Mouse (Mus musculus) stomach, embryonic 14.5 days (tissue): ENCODE results near the gene Pheta1. TPM values are rescaled to one million over a fixed set of nuclear protein-coding genes. Genes with fewer than 3 reads are reported as not detected.

Experiments used
- ATAC-seq: fragments of 200-750 bp; cut with Nextera tagmentation; 2 replicates; pipeline ENCODE4 v1.8.0; 2017; ENCODE audit warnings: low read depth, moderate TSS enrichment; ENCODE audit not compliant: insufficient number of reproducible peaks, insufficient read depth, low FRiP score
- H3K27ac ChIP-seq: fragments of 300-500 bp; sonication (generic); 2 replicates; pipeline ENCODE4 v1.5.1; 2014; ENCODE audit warnings: mild to moderate bottlenecking, low read length, moderate library complexity, mixed read lengths
- H3K27me3 ChIP-seq: fragments of 300-500 bp; sonication (generic); 2 replicates; pipeline ENCODE4 v1.6.1; 2014; ENCODE audit warnings: low read length, control low read depth, mixed read lengths; ENCODE audit not compliant: control insufficient read depth, insufficient read depth
- H3K36me3 ChIP-seq: fragments of 300-500 bp; sonication (generic); 2 replicates; pipeline ENCODE4 v1.6.1; 2014; ENCODE audit warnings: mild to moderate bottlenecking, control low read depth, low read length, moderate library complexity, mixed read lengths; ENCODE audit not compliant: control insufficient read depth, insufficient read depth
- H3K4me1 ChIP-seq: fragments of 300-500 bp; sonication (generic); 2 replicates; pipeline ENCODE4 v1.6.1; 2014; ENCODE audit warnings: low read length, control low read depth, mixed read lengths; ENCODE audit not compliant: control insufficient read depth, insufficient read depth
- H3K4me2 ChIP-seq: fragments of 300-500 bp; sonication (generic); replicated peaks from 2 replicates; pipeline ENCODE4 v1.6.1; 2014; ENCODE audit warnings: low read depth, low read length, control low read depth
- H3K4me3 ChIP-seq: fragments of 300-500 bp; sonication (generic); 2 replicates; pipeline ENCODE4 v1.5.1; 2014; ENCODE audit warnings: low read depth, low read length, control low read depth
- H3K9ac ChIP-seq: fragments of 300-500 bp; sonication (generic); replicated peaks from 2 replicates; pipeline ENCODE4 v1.6.1; 2014; ENCODE audit warnings: low read depth, mild to moderate bottlenecking, control low read depth, low read length, moderate library complexity, mixed read lengths
- H3K9me3 ChIP-seq: fragments of 300-500 bp; sonication (generic); 2 replicates; pipeline ENCODE4 v1.6.1; 2016; ENCODE audit warnings: low read depth, low read length, control low read depth; ENCODE audit not compliant: control insufficient read depth
- WGBS: fragments of 180-500 bp; shearing (Covaris S2); extraction: QIAGEN DNeasy Blood & Tissue Kit; methylation state at CpG from one replicate; pipeline ENCODE4 v1.1.7; 2014; 5-methylcytosine and 5-hydroxymethylcytosine counted together
- polyA plus RNA-seq: library from polyadenylated mRNA; unstranded; fragments of >200 nt; fragmentation: Nextera tagmentation; extraction: Ambion mirVana; gene quantifications from 2 replicates; pipeline ENCODE4 v1.2.1, GENCODE M21; 2014

Gene Pheta1
- polyA plus RNA-seq, 1 experiment from 2014 or later: 17.6 TPM

DNA sequence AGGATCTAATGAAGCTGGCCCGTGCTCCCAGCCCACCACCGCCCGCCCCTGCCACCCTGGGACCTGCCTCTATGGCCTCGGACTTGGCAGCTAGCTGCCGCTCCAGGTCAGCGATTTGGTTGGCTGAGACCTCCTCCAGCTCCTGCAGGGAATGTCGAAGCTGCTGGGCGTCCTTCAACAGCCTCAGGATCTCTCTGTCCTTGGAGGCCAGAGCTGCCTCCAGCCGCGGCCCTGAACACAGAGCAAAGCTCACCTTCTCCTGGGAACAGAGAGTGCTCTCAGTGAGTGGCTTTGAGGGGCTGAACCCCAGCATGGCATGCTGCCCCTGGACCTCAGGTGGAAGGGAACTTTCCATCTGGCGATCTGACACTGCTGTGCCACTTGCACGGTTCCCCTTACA, 28.1 kb downstream of the Pheta1 start:
- Histone ChIP-seq H3K27ac (no peak overlapping the region), H3K9ac (no peak overlapping the region), H3K36me3 (no peaks in the 10 kb centered on the region), H3K27me3 (no peaks in the 10 kb centered on the region), H3K4me3 (no peak overlapping the region), H3K4me2 (no peak overlapping the region), H3K9me3 (no peaks in the 10 kb centered on the region), H3K4me1 (no peaks in the 10 kb centered on the region)
- WGBS: 90% methylated on average over 12 of the region's 12 CpGs
- ATAC-seq: no peak

DNA sequence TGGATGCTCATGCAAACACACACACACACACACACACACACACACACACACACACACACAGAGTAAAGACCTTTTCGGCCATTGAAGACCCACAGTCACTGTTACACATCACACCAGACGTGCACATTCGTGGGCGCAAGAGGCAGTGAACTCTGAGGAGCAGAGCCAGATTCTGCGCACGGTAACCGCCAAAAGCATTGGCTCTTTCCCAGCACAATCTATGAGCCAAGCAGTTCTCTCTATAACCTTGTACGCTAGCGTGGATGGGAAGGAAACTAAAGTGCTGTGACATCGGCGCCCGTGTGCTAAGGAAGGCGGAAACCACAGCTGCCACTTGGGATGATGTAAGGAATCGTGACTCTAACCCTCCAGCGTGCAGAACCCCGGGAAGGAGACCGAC, 29.9 kb downstream of the Pheta1 start:
- H3K4me2 ChIP-seq: no peak overlapping the region
- no peak overlapping the region for H3K9ac ChIP-seq
- H3K27ac ChIP-seq: no peak overlapping the region
- no peaks in the 10 kb centered on the region for H3K36me3 ChIP-seq
- H3K4me1 ChIP-seq: no peaks in the 10 kb centered on the region
- no peaks in the 10 kb centered on the region for H3K9me3 ChIP-seq
- 88% methylated on average over 17 of the region's 17 CpGs for WGBS
- ATAC-seq: no peak
- H3K4me3 ChIP-seq: no peak overlapping the region
- no peaks in the 10 kb centered on the region for H3K27me3 ChIP-seq

DNA sequence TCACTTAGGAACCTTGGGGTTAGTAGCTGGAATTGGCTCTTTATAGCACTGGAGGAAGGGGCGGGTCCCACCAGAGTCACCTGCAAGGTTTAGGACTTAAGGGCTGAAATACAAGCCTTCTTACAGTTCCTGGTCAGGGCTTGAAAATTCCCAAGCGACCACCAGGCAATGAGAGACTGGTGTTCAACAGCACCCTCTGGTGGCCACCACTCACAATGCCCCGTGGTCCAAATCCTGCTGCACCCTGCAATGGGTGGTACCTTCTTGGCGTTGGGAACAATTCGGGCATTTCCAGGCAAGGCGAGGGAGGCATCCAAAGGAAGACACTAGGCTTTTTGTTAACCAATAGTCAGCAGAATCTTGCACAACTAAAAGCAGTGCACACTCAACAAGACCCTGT, 30.4 kb downstream of the Pheta1 start:
- Histone ChIP-seq H3K9me3 (no peaks in the 10 kb centered on the region), H3K36me3 (no peaks in the 10 kb centered on the region), H3K4me1 (no peaks in the 10 kb centered on the region), H3K4me3 (no peak overlapping the region), H3K9ac (no peak overlapping the region), H3K27me3 (no peaks in the 10 kb centered on the region), H3K4me2 (no peak overlapping the region), H3K27ac (no peak overlapping the region)
- ATAC-seq: no peak
- WGBS: 61% methylated on average over 6 of the region's 6 CpGs

DNA sequence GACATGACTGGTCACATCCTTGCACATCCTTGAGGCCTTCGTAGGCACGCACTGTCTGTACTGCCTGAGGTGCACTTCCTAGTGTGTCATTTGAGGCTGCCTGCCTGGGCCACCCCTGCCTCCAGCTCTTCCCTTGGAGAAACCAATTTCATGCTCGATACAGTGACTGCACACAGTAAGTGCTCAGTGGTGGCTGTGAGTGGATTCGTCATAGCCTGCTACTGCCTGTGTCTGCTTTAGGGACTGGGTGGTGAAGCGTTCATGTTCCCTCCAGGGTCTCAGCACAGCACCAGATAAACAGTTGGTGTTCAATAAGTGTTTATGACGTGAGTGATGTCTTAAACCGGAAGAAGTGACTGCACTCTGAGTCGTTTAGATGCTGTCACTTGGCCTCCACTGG, 34.6 kb downstream of the Pheta1 start:
- Histone ChIP-seq H3K4me2 (no peak overlapping the region), H3K4me1 (no peaks in the 10 kb centered on the region), H3K9me3 (no peaks in the 10 kb centered on the region), H3K9ac (no peak overlapping the region), H3K36me3 (no peaks in the 10 kb centered on the region), H3K27ac (no peak overlapping the region), H3K27me3 (no peaks in the 10 kb centered on the region), H3K4me3 (no peak overlapping the region)
- no peak for ATAC-seq
- 77% methylated on average over 8 of the region's 8 CpGs for WGBS

DNA sequence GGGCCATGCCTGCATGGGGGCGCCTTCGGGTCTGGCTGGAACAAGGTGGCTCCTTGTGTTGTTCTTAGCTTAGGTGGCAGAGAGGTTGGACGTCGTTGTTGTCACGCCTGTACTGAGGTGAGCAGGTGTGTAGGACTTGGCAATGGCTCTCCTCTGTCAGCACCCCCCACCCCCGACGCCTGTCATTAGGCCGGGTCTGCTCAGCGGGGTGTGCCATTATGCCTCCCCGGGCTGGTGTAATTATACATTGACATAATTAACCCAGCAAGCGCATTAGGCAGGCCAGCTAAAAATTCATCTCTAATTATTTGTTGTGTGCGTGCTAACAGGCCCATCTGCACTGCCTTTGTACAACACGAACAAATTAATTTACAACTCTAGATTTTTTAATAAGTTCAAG, 40.6 kb downstream of the Pheta1 start:
- Histone ChIP-seq H3K36me3 (no peaks in the 10 kb centered on the region), H3K27me3 (no peaks in the 10 kb centered on the region), H3K9me3 (no peaks in the 10 kb centered on the region), H3K4me2 (no peak overlapping the region), H3K4me1 (no peaks in the 10 kb centered on the region), H3K27ac (no peak overlapping the region), H3K9ac (no peak overlapping the region), H3K4me3 (no peak overlapping the region)
- no peak for ATAC-seq
- 64% methylated on average over 13 of the region's 13 CpGs for WGBS

DNA sequence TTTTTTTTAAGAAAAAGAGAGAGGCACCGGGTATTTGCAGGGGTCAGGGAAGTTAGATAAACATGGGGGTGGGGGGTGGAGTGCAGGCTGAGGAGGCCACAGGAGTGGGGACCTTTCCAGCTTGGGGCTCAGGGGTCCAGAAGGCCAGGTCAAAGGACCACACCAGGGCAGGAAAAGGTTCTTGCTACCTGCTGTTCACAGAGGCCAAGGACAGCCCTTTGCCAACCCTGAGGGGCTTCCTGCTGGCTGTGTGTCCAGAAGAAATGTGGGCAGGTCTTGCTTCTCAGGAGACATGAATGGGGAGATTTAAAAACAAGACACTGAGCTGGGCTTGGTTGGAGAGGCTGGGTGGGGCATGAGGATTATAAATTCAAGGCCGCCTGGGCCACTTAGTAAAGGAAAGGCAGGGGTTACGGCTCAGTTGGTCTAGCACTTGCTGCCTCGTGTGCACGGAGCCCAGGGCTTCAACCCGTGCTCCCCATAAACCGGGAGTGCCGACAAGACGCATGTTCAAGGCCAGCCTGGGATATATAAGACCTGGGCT, 41.1 kb downstream of the Pheta1 start:
- Histone ChIP-seq H3K4me1 (no peaks in the 10 kb centered on the region), H3K36me3 (no peaks in the 10 kb centered on the region)

DNA sequence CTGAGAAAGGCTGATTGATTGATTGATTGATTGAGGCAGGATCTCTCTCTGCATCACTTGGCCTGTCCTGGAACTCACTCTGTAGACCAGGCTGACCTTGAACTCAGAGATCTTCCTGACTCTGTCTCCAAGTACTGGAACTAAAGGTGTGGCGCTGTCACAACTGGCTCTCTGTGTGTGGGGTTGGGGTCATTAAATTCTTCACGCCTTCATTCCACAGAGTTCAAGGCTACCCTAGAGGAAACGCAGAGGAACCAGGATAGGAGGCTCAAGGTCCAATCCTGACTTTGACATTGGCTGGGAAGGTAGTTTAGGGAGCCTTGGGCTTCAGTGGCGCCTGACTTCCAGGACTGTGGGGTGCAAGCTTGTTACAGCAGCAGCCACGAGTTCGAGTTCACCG, 42.1 kb downstream of the Pheta1 start:
- H3K4me2 ChIP-seq: no peak overlapping the region
- H3K4me3 ChIP-seq: no peak overlapping the region
- H3K9me3 ChIP-seq: no peaks in the 10 kb centered on the region
- H3K4me1 ChIP-seq: no peaks in the 10 kb centered on the region
- H3K27me3 ChIP-seq: no peaks in the 10 kb centered on the region
- WGBS: 90% methylated on average over 7 of the region's 7 CpGs
- no peaks in the 10 kb centered on the region for H3K36me3 ChIP-seq
- H3K9ac ChIP-seq: no peak overlapping the region
- H3K27ac ChIP-seq: no peak overlapping the region
- ATAC-seq: no peak

More for the DNA sequence above, 41.1 kb downstream of the Pheta1 start:
- Histone ChIP-seq H3K27ac (no peak overlapping the region), H3K4me2 (no peak overlapping the region), H3K4me3 (no peak overlapping the region), H3K27me3 (no peaks in the 10 kb centered on the region), H3K9ac (no peak overlapping the region), H3K9me3 (no peaks in the 10 kb centered on the region)
- WGBS: 61% methylated on average over 9 of the region's 9 CpGs
- ATAC-seq: no peak

DNA sequence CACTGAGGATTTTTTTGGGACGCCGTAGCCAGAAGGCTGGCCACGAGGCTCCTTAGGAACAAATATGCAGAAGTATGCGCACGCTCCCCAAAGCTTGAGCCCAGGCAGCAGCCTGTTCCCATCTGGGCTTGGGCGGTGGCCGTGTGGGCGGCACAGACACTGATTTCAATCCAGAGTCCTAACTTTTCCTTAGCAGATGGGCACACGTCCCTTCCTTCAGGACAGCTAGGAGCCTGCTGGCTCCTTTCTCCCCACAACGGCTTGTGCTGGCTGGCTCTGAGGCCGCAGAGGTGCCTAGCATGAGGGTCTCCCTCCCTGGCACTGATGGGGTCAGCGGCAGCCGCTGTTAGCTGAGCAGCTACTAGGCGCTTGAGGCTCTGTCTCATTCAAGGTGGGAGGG, 43.5 kb downstream of the Pheta1 start:
- no peaks in the 10 kb centered on the region for H3K4me1 ChIP-seq
- ATAC-seq: no peak

DNA sequence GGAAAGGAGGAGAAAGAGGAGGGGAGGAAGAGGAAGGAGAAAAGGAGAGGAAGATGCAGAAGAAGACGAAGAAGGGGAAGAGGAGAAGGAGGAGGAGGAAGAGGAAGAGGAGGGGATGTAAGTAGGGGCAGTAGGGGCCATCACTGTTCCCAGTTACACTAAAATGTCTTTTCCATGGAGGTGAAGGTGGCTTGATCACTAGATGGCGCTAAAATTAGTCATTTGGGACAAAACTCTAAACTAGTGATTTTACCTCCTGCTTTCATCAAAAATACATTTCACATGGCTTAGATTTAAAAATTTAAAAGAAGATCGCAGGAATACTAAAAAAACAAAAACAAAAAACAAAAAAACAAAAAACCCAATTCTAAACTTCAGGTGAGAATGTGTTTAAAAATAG, 44.8 kb downstream of the Pheta1 start:
- Histone ChIP-seq H3K36me3 (no peaks in the 10 kb centered on the region), H3K4me1 (no peaks in the 10 kb centered on the region), H3K4me2 (no peak overlapping the region), H3K9ac (no peak overlapping the region), H3K4me3 (no peak overlapping the region), H3K9me3 (no peaks in the 10 kb centered on the region), H3K27ac (no peak overlapping the region), H3K27me3 (no peaks in the 10 kb centered on the region)
- WGBS: 38% methylated on average over 3 of the region's 3 CpGs
- ATAC-seq: no peak

More for the DNA sequence above, 43.5 kb downstream of the Pheta1 start:
- H3K9me3 ChIP-seq: no peaks in the 10 kb centered on the region
- H3K27me3 ChIP-seq: no peaks in the 10 kb centered on the region
- H3K9ac ChIP-seq: no peak overlapping the region
- H3K4me3 ChIP-seq: no peak overlapping the region
- H3K36me3 ChIP-seq: no peaks in the 10 kb centered on the region
- 82% methylated on average over 14 of the region's 14 CpGs for WGBS
- no peak overlapping the region for H3K27ac ChIP-seq
- H3K4me2 ChIP-seq: no peak overlapping the region
